Mouse (Mus musculus) ovary, postnatal 10 days (tissue): ENCODE data around the gene Zfp683.

Experiments
- DNase-seq: peaks from one replicate; pipeline ENCODE4 v3.0.0; 2022; ENCODE audit warnings: low spot score

Zfp683 gene

DNA sequence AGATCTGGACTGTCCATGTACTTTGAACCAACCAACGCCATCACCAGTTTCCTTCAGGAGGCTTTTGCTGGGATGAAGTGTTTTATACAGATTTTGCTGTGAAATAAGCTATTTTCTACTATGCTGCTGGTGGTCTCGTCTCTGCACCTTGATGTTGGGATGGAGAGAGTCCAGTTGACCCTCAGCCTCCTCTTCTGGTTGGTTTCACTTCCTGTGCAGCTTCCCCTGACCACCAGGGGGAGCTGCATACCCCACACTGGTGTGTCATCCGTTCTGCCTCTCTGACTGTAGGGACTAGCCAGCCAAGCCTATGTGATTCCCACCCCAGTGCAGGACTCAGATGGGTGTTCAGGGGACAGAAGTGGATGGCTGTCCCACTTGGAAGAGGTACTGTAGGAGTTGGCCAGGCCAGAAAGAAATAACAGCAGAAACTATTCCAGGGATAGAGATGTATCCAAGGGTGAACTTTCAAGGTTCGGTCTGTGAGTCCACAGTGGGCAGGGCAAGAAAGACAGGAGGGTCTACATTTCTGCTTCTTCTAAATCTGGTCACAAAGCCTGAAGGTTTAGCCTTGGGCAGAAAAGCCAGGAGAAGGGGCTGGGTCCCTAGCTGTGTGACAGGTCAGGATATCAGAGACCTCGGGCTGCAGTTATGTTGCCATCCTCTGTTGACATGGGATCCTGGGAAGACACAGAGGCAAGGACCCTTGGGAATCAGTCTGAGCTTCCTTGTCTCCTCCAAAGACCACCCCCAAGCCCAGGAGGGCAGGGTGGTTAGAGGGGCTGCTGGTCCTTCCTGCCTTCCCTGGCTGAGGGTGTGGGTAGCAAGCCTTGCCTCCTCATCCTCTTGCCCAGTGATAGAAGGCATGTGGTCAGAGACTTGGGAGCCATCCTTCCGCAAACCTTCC is 39.0 kb downstream of the Zfp683 start:
- DNase-seq: no peak

DNA sequence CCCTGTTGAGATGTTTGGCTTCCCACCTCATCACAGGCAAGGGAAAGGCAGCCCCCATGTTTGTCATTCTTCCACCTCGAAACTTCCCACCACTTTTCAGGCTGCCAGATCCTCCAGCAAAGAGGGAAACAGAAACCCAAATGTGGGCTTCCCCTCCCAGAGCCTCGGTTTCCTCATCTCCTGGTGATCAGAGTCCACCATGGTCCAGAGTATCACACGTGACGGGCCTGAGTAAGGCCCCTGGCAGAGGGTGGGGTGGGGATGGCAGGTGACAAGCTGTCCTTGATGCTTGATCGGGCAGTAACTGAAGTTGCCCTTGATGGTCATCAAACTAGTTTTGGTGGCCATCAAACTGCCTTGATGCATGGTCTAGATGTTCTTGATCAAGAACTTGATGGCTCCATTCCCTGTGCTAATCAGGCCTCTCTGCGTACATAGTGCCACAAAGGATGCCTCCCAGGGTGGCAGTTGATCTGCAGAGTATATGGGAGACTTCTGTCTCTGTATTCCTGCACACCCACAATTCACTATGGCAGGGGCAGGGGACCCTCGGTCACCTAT is 40.4 kb downstream of the Zfp683 start:
- no peak for DNase-seq

DNA sequence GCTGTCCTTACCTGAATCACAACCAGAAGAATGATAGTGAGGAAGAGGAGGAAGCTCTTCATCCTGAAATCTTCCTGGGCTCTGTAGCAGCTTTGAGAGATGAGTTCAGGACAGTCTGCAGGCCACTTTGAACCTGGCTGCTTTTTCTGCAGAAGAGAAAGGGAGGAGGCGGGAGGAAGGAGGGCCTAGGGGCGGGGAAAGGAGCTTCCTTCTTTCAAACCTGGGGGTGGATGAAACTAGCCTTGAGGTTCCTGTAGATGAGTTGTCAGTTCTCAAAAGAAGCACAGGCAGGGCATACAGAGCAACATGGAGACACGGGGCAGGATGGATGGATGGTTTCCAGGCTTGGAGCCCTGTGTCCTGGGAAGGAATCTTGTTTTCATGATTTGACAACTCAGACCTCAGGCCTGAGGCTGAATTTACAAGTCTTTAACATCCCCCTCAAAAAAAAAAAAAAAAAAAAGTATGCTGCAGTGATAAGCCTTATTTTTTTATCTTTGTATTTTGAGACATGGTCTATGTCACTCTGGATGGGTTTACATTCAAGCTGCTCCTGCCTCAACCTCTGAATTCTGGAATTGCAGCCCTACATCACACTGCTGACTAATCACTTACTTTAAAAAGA is 41.4 kb downstream of the Zfp683 start, which contains the start of gene Cd52:
TSS of gene Cd52 (minus strand) at position 160 of the 625 bp plus-strand sequence.
- no peak for DNase-seq

DNA sequence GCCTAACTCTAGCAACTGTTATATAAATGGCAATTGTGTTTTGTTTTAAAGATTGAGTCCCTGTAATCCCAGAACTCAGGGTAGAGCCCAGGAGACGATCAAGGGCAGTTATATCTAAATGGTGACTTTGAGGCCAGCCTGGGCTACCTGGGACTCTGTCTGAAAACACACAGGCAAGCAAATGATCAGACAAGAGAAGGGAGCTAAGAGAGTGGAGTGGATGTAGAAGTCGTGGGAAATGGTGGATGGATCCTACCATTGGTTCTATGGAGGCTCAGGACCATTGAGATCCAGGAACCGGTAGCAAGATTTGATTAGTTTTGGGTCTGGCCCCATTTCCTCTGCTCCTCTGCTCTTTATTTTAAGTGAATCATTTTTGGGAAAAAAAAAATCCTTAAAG is 42.5 kb downstream of the Zfp683 start:
- no peak for DNase-seq

DNA sequence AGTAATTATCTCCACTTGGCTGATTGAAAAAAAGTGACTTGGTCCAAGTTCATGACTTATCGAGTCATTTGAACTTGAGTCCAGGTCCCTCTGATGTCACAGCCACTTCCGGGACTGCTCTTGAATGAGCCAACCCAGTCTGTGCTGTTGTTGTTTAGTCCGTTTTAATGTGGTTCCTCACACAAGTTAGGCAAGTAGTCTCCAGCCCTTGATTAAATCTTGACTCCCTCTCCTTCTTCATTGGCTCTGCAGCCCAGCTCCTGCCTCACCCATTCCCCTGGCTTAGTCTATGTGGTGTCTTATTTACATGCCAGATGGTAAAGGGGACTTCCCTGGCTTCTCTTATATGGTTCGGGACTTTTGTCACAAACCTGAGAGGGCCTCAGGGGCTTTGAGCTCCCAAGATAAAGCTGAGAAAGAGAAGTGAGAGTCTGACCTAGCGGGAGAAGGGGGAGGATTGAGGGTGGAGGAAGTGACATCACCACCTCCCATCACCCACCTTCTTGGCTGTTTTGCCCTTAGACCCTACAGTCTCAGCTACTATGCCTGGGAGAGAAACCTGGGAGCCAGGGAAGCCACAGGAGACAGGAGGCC is 43.5 kb downstream of the Zfp683 start:
- no peak for DNase-seq

DNA sequence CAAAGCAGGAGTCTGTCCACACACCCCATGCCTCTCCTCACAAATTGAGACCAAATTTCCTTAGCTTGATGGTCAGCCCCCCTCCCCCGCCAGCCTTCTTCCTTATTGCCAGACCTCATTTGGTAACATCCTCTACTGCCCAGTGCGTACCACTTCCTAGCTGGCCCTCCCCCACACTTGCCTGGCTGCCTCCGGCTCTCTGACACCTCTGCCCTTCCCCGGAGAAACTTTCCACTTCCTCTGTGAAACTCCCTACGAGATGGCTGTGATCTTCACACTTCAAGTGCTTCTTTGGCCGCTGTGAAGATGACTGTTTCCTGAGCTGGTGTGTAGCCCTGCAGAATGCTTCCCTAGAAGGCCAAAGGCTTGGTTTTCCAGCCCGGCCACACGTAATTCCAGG is 45.0 kb downstream of the Zfp683 start:
- no peak for DNase-seq

DNA sequence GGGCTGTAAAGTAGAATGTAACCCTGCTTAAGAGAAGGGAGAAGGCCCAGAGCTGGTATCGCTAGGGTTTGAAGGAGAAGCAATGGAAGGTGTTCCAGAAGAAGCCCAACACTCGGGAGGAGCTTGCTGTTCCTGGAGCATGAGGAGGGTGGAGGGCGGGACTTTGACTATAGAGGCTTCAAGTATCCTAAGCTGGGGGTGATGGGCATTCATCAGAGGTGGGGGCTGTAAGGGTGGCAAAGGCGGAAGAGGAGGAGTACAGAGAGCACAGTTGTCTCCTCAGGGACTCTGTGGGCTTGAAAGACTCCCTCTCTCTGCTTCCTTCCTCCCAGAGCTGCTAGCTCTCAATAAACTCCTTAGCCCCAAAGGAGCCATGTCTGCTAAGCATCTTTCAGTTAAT is 46.6 kb downstream of the Zfp683 start:
- DNase-seq: no peak

DNA sequence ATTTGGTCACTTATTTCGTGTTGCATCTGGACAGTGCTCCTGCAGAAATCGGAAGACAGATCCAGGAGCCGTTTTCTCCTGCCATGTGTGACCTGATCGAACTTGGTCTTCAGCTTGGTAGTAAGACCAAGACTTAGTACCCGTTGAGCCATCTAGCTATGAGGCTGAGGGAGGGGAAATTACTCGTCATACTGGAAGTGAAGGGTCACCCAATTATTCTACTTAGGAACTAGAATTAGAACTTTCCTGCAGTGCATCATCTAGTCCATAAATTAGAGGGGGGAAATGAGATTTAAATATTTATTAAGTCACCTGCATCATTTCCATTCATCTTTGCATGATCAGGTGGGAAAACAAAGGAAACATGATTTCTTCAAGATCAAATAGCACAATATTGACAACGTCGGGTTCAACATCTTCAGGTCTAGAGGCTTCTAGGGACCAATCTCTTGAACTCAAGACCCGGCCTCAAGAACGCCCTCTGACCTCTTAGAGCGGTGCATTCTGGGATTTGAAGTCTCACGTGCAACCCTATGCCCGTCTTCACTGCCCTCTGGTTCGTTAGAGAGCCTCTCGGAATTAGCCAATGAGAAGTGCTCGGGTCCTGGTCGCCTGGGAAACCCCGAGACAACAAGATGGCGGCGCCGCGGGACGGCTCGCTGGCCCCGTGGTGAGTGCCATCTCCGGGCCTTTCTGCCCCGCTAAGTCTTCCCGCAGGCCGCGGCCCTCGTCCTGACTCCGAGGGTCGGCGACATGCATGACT is 48.5 kb downstream of the Zfp683 start, which contains the start of gene Ubxn11:
TSS of gene Ubxn11 (plus strand) at position 592 of the 763 bp plus-strand sequence.
- DNase-seq: peak; percentile 65

DNA sequence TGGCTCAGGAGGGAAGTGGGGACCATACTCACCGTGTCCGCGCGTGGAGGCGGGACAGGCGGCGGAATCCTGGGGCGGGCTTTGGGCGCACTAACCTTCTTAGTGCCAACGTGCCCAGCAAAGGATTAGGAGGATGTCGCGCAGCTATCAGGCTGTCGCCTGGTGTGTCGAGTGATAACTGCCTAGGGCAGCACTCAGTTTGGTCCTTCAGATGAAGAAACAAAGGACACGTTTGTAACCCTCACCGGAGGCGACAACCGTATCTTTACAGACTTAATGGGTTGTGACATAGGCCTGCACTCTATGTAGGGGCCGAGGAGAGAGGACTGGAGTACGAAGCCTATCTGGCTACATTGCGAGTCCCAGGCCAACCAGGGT is 49.1 kb downstream of the Zfp683 start:
- DNase-seq: no peak

DNA sequence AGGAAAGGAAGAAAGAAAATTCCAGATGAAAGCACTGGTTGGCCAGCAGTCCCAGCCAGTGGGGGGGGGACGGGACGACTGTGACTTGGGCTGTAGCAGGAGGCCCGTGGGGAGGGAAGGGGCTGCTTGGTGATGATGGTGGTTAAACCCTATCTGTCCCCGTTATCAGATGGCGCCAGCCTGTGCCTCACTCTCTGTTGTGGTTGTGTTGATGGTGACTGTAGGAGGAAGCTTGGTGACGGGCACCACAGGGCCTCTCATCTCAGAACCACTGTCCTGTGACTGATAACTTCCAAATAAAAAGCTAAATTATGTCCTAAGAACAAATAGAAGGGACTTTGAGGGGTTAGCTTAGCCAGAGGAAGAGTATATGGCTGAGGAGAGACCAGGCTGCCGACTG is 52.5 kb downstream of the Zfp683 start:
- no peak for DNase-seq

DNA sequence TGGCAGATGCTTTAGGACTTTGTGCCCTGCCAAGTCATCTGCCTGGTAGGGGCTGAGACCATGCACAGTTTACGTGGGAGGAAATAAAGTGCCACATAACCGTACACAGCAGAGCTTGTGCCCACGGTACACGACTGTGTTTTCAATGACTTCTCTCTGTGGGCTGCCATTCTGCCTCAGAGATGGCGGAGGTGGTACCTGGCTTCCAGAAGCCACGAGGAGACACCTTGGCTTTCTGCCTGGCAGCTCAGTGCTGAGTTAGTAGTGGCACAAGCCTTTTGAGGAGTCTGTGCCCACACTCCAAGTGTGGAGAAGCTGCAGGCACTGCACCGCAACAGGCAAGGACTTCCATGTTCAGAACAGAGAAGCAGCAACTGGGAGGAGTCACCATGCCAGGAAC is 54.1 kb downstream of the Zfp683 start:
- no peak for DNase-seq

DNA sequence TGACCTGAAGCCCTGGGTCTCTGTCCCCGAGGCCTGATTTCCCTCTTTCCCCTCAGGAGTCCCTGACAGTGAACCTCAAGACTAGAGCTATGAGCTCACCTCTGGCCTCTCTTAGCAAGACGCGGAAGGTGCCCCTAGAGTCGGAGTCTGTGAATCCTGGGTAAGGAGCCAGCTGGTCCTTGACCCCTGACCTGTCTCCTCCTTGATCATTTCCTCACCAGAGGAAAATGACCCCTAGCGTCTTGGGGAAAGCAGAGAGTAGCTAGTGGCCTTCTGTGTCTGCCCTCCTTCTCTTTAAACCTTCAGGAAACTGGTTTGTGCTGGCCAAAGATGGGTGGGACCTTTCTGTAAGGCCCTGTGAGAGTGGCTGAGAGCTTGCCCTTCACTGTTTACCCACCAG is 54.6 kb downstream of the Zfp683 start:
- no peak for DNase-seq
